Mouse (Mus musculus) CH12.LX (cell line): ENCODE measurements around the gene Iqschfp.

ENCODE experiments used
- CTCF ChIP-seq, 2 experiments: IDR thresholded peaks in 1 of 2; conservative IDR thresholded peaks in 1 of 2; 2 replicates each; pipeline ENCODE4 v1.5.1; 2011 to 2012; ENCODE audit warnings: low read depth in 2 of 2, low read length in 2 of 2, improper control_type of control experiment in 1 of 2, inconsistent platforms in 1 of 2, mild to moderate bottlenecking in 1 of 2, moderate library complexity in 1 of 2
- EP300 ChIP-seq: IDR thresholded peaks from 2 replicates; pipeline ENCODE4 v1.6.1; 2011; ENCODE audit warnings: low read length, improper control_type of control experiment
- ETS1 ChIP-seq: conservative IDR thresholded peaks from 2 replicates; pipeline ENCODE4 v1.6.1; 2012; ENCODE audit warnings: low read depth, mild to moderate bottlenecking, inconsistent platforms, low read length, improper control_type of control experiment, moderate library complexity
- POLR2A ChIP-seq: IDR thresholded peaks from 2 replicates; pipeline ENCODE4 v1.6.1; 2011; ENCODE audit warnings: low read depth, mild to moderate bottlenecking, improper control_type of control experiment, low read length
- SMC3 ChIP-seq: IDR thresholded peaks from 2 replicates; pipeline ENCODE4 v1.6.1; 2011; ENCODE audit warnings: low read depth, low read length, improper control_type of control experiment
- USF1 ChIP-seq: IDR thresholded peaks from 2 replicates; pipeline ENCODE4 v1.6.1; 2014; ENCODE audit warnings: low read depth, mild to moderate bottlenecking, inconsistent platforms, low read length, improper control_type of control experiment
- ZKSCAN1 ChIP-seq: IDR thresholded peaks from 2 replicates; pipeline ENCODE4 v1.6.1; 2012; ENCODE audit warnings: low read depth, inconsistent platforms, low read length, improper control_type of control experiment, borderline replicate concordance

GRCm38 (mm10) chr3:68574565-68574964, 682.5 kb downstream of the Iqschfp start:
- no peak for TF ChIP-seq EP300
- TF ChIP-seq ZKSCAN1 = no peak
- no peak for TF ChIP-seq SMC3
- no peak for TF ChIP-seq CTCF (conservative IDR thresholded peaks at IDR 0.05 in 1 of 2, IDR thresholded peaks at IDR 0.05 in 1 of 2; ENCODE audit: low read depth in 2 of 2, low read length in 2 of 2)
- no peak for TF ChIP-seq USF1
- no peak for TF ChIP-seq POLR2A
- TF ChIP-seq ETS1 = no peak
